Mouse (Mus musculus) liver, embryonic 14.5 days (tissue): ENCODE measurements at regions not wholly inside any gene's neighbourhood (a gene's known extent, or its start where the extent isn't known, plus 50 kb on each side); places are given as distances from the start of the nearest gene placed in this dataset.

Source experiments
- CTCF ChIP-seq: IDR thresholded peaks from 2 replicates; pipeline ENCODE4 v1.5.1; 2016; ENCODE audit warnings: antibody characterized with exemption, low read depth, control low read depth
- EP300 ChIP-seq: IDR thresholded peaks from 2 replicates; pipeline ENCODE4 v1.6.1; 2016; ENCODE audit warnings: antibody characterized with exemption, low read depth

GRCm38 (mm10) chr17:47162459-47162858 lies 152.1 kb upstream of the Ubr2 start:
- TF ChIP-seq CTCF: no peak
- TF ChIP-seq EP300: no peak
